Mouse (Mus musculus): ENCODE measurements around the gene Fam163a. TPM values are rescaled to one million over a fixed set of nuclear protein-coding genes. Genes with fewer than 3 reads are reported as not detected.

The Fam163a gene
- total and polyA plus RNA-seq, 3 experiments = not detected

- H3K27me3 ChIP-seq (ENCODE audit: control insufficient read depth in 1 of 2, insufficient read depth in 2 of 2, low read length in 2 of 2) = peaks cover 0 to 1% of the 10 kb centered on the region in 2 experiments; a peak in 2 of 4 replicates
- no peak for DNase-seq (ENCODE audit: low read depth, low spot score)
- no peaks in the 10 kb centered on the region for H3K4me1 ChIP-seq (ENCODE audit: control insufficient read depth in 1 of 2, insufficient read depth in 2 of 2, low read length in 2 of 2)
- no peak overlapping the region for H3K27ac ChIP-seq (ENCODE audit: control insufficient read depth, low read depth, low read length)
- no peaks in the 10 kb centered on the region for H3K79me2 ChIP-seq (ENCODE audit: control insufficient read depth, insufficient read depth, low read length, poor library complexity)
- H3K36me3 ChIP-seq (ENCODE audit: control insufficient read depth in 1 of 2, insufficient read depth in 2 of 2, low read length in 2 of 2) = no peaks in the 10 kb centered on the region
- TF ChIP-seq KAT2A (conservative IDR thresholded peaks at IDR 0.05; ENCODE audit: low read depth, low read length) (no peak), HCFC1 (IDR thresholded peaks at IDR 0.05; ENCODE audit: low read depth, low read length) (no peak), BHLHE40 (IDR thresholded peaks at IDR 0.05; ENCODE audit: borderline replicate concordance, low read depth, low read length) (no peak), MEF2A (IDR thresholded peaks at IDR 0.05; ENCODE audit: extremely low read depth, insufficient replicate concordance, low read depth, low read length, poor library complexity, severe bottlenecking) (no peak), ZC3H11A (IDR thresholded peaks at IDR 0.05; ENCODE audit: low read depth, low read length) (no peak), GABPA (IDR thresholded peaks at IDR 0.05; ENCODE audit: low read depth, low read length) (no peak), USF1 (IDR thresholded peaks at IDR 0.05; ENCODE audit: low read depth, low read length) (no peak), RAD21 (IDR thresholded peaks at IDR 0.05; ENCODE audit: low read depth, low read length) (no peak), POLR2AphosphoS5 (IDR thresholded peaks at IDR 0.05; ENCODE audit: borderline replicate concordance, low read depth, low read length) (no peak), MYC (IDR thresholded peaks at IDR 0.05; ENCODE audit: low read depth, low read length) (no peak), E2F4 (IDR thresholded peaks at IDR 0.05; ENCODE audit: borderline replicate concordance, low read depth, low read length) (no peak), ZKSCAN1 (IDR thresholded peaks at IDR 0.05; ENCODE audit: low read depth, low read length) (no peak), CHD1 (IDR thresholded peaks at IDR 0.05; ENCODE audit: low read depth, low read length) (no peak), GATA1 (IDR thresholded peaks at IDR 0.05; ENCODE audit: low read depth, low read length) (no peak), MXI1 (IDR thresholded peaks at IDR 0.05; ENCODE audit: low read depth, low read length) (no peak), TAL1 (IDR thresholded peaks at IDR 0.05; ENCODE audit: low read length) (no peak)
- no peak overlapping the region for H3K9ac ChIP-seq (ENCODE audit: control insufficient read depth, low read depth, low read length, poor library complexity, severe bottlenecking)
- H3K9me3 ChIP-seq (replicated peaks; ENCODE audit: insufficient read depth, low read length) = no peaks in the 10 kb centered on the region
- no peak overlapping the region for H3K4me3 ChIP-seq (ENCODE audit: control insufficient read depth in 1 of 2, insufficient read depth in 1 of 2, low read depth in 2 of 2, low read length in 2 of 2)
Measured at GRCm38 (mm10) chr1:156201069-156201468, 3.8 kb downstream of the Fam163a start.

- no peak overlapping the region for H3K9ac ChIP-seq (ENCODE audit: control insufficient read depth, low read depth, low read length, poor library complexity, severe bottlenecking)
- no peak overlapping the region for H3K27ac ChIP-seq (ENCODE audit: control insufficient read depth, low read depth, low read length)
- TF ChIP-seq MEF2A (IDR thresholded peaks at IDR 0.05; ENCODE audit: extremely low read depth, insufficient replicate concordance, low read depth, low read length, poor library complexity, severe bottlenecking) (no peak), JUND (IDR thresholded peaks at IDR 0.05; ENCODE audit: low read depth, low read length) (no peak), SMC3 (IDR thresholded peaks at IDR 0.05; ENCODE audit: low read depth, low read length) (no peak), CHD2 (IDR thresholded peaks at IDR 0.05; ENCODE audit: low read length) (no peak), UBTF (IDR thresholded peaks at IDR 0.05; ENCODE audit: borderline replicate concordance, insufficient read depth, low read depth, low read length) (no peak), ZKSCAN1 (IDR thresholded peaks at IDR 0.05; ENCODE audit: low read depth, low read length) (no peak), NELFE (IDR thresholded peaks at IDR 0.05; ENCODE audit: low read depth, low read length) (no peak)
- H3K4me3 ChIP-seq (ENCODE audit: control insufficient read depth in 1 of 2, insufficient read depth in 1 of 2, low read depth in 2 of 2, low read length in 2 of 2) = no peak overlapping the region
- H3K36me3 ChIP-seq (ENCODE audit: control insufficient read depth in 1 of 2, insufficient read depth in 2 of 2, low read length in 2 of 2) = no peaks in the 10 kb centered on the region
- no peaks in the 10 kb centered on the region for H3K4me1 ChIP-seq (ENCODE audit: control insufficient read depth in 1 of 2, insufficient read depth in 2 of 2, low read length in 2 of 2)
- no peaks in the 10 kb centered on the region for H3K79me2 ChIP-seq (ENCODE audit: control insufficient read depth, insufficient read depth, low read length, poor library complexity)
- H3K9me3 ChIP-seq (replicated peaks; ENCODE audit: insufficient read depth, low read length) = no peaks in the 10 kb centered on the region
- DNase-seq (ENCODE audit: low read depth, low spot score) = no peak
- peaks cover 0 to 1% of the 10 kb centered on the region in 2 experiments; a peak in 2 of 4 replicates for H3K27me3 ChIP-seq (ENCODE audit: control insufficient read depth in 1 of 2, insufficient read depth in 2 of 2, low read length in 2 of 2)
Measured at GRCm38 (mm10) chr1:156197588-156197987, 7.2 kb downstream of the Fam163a start.
